Mouse (Mus musculus): ENCODE measurements around the gene Acp4. TPM values are rescaled to one million over a fixed set of nuclear protein-coding genes. Genes with fewer than 3 reads are reported as not detected.
"Not testable (repeated sequence)": the region's sequence is repeated elsewhere in the genome, so short reads cannot be mapped to it uniquely, and the experiment has no call there.

The Acp4 gene
- not detected in 2 replicates for polyA plus RNA-seq (2015; fragmentation: Nextera tagmentation; extraction: Ambion mirVana)

DNA sequence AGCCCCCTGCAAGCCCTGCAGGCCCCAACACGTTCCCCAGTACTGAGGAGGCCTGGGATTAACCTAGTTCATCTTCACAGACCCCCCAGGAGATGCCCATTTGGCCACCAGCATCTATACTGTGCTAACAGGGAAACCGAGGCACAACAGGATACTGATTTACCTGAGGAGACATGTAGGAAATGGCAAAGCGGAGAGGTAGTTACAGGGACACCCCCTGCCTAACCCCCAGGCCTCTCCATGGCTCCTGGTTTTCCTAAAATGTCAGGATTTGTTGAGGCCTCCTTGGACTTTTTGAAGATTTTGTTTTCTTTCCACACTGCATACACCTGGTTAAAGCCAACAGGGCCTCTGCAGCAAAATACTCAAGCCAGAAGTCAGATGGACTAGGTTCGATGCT is at the start of gene Acp4:
TSS of gene Acp4 (minus strand) at position 101 of the 400 bp plus-strand sequence.
- peaks cover 19% of the 10 kb centered on the region for H3K27me3 ChIP-seq
- no peaks in the 10 kb centered on the region for H3K4me1 ChIP-seq (replicated peaks)
- H3K4me2 ChIP-seq, result no peak within 1 kb of the TSS
- no peak within 1 kb of the TSS for H3K27ac ChIP-seq
- H3K4me3 ChIP-seq (replicated peaks), result no peak within 1 kb of the TSS
- H3K36me3 ChIP-seq, result peaks cover 14% of the 10 kb centered on the region
- WGBS (ENCODE audit: insufficient replicate concordance), result 63% methylated on average over 4 of the region's 4 CpGs
- no peaks in the 10 kb centered on the region for H3K9me3 ChIP-seq (replicated peaks)
- no peak for DNase-seq
- no peak within 1 kb of the TSS for H3K9ac ChIP-seq
- no peak for ATAC-seq (ENCODE audit: low read depth)

DNA sequence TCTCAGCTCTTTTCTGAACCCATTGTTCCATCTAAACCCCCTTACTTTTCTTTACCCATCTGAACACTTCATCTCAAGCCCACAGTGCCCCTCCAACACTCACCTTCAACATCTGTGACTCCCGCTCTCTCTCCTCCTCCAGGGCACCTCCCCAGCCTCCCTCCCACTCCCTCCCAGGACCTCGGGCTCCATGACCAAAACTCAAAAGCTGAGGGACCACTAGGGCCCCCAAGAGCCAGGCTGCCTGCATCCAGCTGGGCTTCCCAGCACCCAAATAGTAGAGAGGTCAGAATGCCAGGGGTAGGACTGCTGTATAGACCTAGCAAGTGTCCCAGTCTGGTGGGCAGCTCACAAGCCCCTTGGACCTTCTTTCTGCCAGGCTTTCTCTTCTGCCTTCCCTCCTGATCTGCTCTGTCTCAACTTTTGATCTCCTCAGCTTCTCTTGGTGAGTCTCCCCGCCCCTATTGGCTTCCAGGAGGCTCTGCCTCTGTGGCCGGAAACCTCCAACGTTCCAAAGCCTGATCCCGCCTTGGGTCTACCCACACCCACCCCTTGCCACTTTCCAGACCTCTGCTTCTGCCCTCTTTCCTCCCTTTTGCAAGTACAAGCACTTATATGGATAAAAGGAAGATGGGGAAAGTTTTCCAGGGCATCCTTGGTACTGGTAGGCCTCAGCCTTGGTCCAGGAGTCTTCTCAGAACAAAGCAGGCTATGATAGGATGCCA is 49.5 kb upstream of the Acp4 start, which contains the start of gene Clec11a:
TSS of gene Clec11a (minus strand) at position 387 of the 725 bp plus-strand sequence.
- H3K4me2 ChIP-seq, result peak within 1 kb of the TSS; percentile 80
- H3K4me1 ChIP-seq (replicated peaks), result peaks cover 34% of the 10 kb centered on the region
- ATAC-seq (ENCODE audit: low read depth), result no peak
- peak within 1 kb of the TSS; percentile 64; the same call in 1 of the 2 replicates for H3K4me3 ChIP-seq (replicated peaks)
- no peak within 1 kb of the TSS for H3K9ac ChIP-seq
- H3K27ac ChIP-seq, result no peak within 1 kb of the TSS
- WGBS (ENCODE audit: insufficient replicate concordance), result 43% methylated on average over 6 of the region's 6 CpGs
- peaks cover 53% of the 10 kb centered on the region for H3K27me3 ChIP-seq
- H3K36me3 ChIP-seq, result no peaks in the 10 kb centered on the region
- H3K9me3 ChIP-seq (replicated peaks), result no peaks in the 10 kb centered on the region
- DNase-seq, result no peak

DNA sequence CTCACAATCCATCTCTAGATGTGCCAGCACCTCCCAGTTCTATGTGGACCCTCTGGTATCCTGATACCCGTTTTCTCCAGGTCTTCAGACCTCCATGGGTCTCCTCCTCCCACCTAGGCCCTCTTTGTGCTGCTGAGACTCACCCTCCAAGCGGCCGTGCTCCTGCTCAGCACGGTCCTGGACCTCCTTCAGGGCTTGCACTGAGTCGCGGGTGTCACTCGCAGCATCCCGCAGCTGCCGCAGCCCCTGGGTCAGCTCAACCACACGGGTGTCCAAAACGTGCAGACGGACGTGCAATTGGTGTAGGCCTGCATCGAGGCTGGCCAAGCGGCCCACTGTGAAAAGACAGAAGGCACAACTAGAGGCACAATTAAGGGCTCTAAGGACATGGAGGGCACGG is 48.5 kb upstream of the Acp4 start:
- peaks cover 48% of the 10 kb centered on the region for H3K27me3 ChIP-seq
- no peak overlapping the region for H3K9ac ChIP-seq
- H3K36me3 ChIP-seq, result no peaks in the 10 kb centered on the region
- H3K4me1 ChIP-seq (replicated peaks), result peaks cover 28% of the 10 kb centered on the region
- peak overlapping the region; percentile 80 for H3K4me2 ChIP-seq
- no peak for ATAC-seq (ENCODE audit: low read depth)
- H3K27ac ChIP-seq, result no peak overlapping the region
- H3K4me3 ChIP-seq (replicated peaks), result peak overlapping the region; percentile 64
- H3K9me3 ChIP-seq (replicated peaks), result no peaks in the 10 kb centered on the region
- DNase-seq, result no peak
- 10% methylated on average over 16 of the region's 16 CpGs for WGBS (ENCODE audit: insufficient replicate concordance)

DNA sequence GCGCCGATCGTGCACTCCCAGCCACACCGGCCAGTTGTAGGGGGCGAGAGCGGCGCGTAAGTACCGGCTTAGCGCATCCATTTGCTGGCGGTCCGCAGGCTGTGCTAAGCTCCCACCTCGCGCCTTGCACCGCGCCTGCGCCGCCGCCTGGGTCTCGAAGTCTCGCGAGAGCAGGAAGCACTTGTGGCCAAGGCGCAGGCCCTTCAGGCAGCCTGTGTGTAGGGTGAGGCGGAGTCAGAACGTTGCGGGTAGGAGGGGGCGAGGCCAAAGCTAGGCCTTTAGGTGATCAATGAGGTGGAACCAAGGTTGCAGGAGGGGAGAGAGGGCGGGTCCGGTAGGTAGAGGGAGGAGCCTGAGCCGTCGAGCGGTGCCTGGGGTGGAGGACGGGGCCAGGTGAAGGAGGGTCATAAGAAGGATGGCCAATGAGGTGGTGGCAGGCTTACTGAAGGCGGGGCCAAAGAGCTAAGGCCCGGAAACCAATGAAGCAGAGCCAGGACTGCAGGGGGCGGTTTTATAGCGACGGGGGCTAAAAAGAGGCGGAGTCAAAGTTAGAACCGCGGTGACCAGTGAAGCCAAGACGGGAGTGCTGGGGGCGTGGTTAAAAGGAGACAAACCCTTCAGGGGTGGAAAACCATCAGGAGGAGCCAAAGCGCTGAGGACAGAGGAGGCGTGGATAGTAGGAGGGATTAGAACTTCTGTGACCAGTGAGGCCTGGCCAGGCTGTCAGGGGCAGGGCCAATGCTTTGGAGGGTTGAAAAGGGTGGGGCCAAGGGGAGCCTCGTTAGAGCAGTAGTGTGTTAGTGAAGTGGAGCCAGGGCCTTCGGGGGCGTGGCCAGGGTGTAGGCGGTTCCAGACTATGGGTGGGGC is 47.8 kb upstream of the Acp4 start:
- Histone ChIP-seq H3K4me3 (replicated peaks) (peak overlapping the region; percentile 64), H3K27me3 (peaks cover 44% of the 10 kb centered on the region), H3K9me3 (replicated peaks) (no peaks in the 10 kb centered on the region), H3K9ac (peak overlapping the region; percentile 77), H3K4me2 (peak overlapping the region; percentile 80), H3K4me1 (replicated peaks) (peaks cover 25% of the 10 kb centered on the region), H3K27ac (peak overlapping the region; percentile 64; the same call in 1 of the 2 replicates), H3K36me3 (no peaks in the 10 kb centered on the region)
- under 1% methylated on average over 49 of the region's 49 CpGs for WGBS (ENCODE audit: insufficient replicate concordance)
- ATAC-seq (ENCODE audit: low read depth) (peak; percentile 89), DNase-seq (peak; percentile 91)

DNA sequence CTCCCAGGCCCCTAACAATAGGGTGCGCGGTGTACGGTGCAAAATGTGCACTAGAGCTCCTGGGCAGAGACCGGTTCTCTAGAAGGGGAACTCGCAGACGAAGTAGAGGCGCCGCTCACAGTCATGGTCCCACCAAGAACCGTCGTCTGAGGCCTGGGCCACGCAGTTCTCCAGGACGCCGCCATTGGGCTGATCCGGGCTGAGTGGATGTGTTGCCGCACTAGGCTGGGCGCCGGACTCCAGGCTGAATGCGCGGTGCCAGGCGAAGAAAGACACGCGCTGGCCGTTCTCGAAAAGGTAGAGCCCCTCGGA is 47.2 kb upstream of the Acp4 start:
- Histone ChIP-seq H3K4me2 (peak overlapping the region; percentile 80), H3K4me1 (replicated peaks) (peaks cover 25% of the 10 kb centered on the region), H3K27me3 (peaks cover 38% of the 10 kb centered on the region), H3K36me3 (no peaks in the 10 kb centered on the region), H3K27ac (peak overlapping the region; percentile 64; the same call in 1 of the 2 replicates), H3K9ac (peak overlapping the region; percentile 77), H3K4me3 (replicated peaks) (peak overlapping the region; percentile 64), H3K9me3 (replicated peaks) (no peaks in the 10 kb centered on the region)
- under 1% methylated on average over 25 of the region's 25 CpGs for WGBS (ENCODE audit: insufficient replicate concordance)
- no peak for DNase-seq
- ATAC-seq (ENCODE audit: low read depth), result peak; percentile 12

DNA sequence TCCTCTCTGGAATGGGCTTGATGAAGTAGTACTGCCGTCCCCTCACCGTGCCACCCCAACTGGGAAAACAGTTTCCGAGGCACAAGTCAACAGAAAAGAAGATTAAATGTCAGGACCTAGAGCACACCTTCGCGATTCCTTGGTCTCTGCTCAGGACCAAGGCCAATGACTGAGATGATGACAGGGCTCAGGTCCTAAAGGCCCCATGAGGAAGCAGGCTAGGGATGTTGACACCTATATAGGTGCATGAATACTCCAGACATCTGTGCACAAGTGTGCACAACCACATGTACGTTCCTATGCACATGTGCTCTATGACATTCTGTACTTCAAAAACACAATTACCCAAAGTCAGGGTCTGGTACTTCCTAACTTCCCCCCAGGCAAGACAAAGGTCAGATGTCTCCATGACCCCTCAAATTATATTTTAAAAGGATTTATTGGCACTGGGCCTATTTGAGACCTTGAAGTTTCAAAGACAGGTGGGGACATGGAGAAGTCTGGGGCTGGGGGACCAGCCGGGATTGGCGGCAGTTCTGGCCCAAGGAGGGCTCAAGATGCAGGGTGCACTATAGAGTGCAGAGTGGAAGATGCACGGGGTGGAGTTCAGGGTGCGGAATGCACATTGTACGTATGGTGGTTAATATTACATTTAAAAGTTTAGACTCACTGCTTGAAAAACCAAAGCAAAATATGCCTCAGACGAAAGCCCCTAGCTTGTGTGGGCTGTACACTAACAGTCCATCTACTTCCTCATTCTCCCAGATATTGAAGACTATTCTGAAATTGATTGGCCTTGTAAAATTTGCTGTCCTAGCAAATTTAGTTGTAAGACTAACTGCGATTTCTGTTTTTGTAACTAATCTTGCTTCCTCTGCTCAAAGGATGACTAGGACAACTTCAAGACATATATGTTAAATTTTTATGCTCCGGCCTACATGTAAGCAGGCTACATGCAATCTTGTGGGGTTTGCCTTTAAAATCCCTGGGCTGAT is 46.5 kb upstream of the Acp4 start:
- 70% methylated on average over 14 of the region's 14 CpGs for WGBS (ENCODE audit: insufficient replicate concordance)

DNA sequence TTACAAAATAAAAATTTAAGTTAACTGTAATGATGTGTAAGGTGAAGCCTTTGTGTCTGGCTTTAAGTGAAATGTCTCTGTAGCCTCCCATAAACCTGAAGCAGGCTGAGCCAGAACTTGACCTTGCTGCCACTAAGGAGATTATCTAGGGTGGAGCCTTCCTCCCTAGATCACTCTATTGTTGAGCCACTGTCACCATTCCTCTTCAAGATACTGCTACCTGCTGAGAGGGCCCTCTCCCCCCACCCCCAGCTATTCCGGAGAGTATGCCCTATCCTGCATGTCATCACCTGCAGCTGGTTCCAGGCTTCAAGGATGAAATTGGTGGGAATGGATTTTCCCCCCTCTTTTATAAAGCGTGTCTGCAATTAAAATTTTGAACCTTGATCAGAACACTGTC is 40.3 kb upstream of the Acp4 start:
- not testable (repeated sequence) for ATAC-seq (ENCODE audit: low read depth); H3K9ac ChIP-seq; H3K27ac ChIP-seq; H3K4me2 ChIP-seq; H3K9me3 ChIP-seq (replicated peaks); H3K36me3 ChIP-seq; DNase-seq; H3K4me1 ChIP-seq (replicated peaks); H3K4me3 ChIP-seq (replicated peaks)
- 62% methylated on average over 2 of the region's 2 CpGs for WGBS (ENCODE audit: insufficient replicate concordance)
- H3K27me3 ChIP-seq, result 0 out of 2 replicates have a peak, but pooled peaks cover 11% of the 10 kb centered on the region

More for the DNA sequence above, 46.5 kb upstream of the Acp4 start:
- no peak for ATAC-seq (ENCODE audit: low read depth)
- Histone ChIP-seq H3K4me1 (replicated peaks) (peaks cover 25% of the 10 kb centered on the region), H3K27ac (no peak overlapping the region), H3K27me3 (peaks cover 30% of the 10 kb centered on the region), H3K36me3 (no peaks in the 10 kb centered on the region), H3K9me3 (replicated peaks) (no peaks in the 10 kb centered on the region), H3K9ac (peak overlapping the region; percentile 77), H3K4me2 (peak overlapping the region; percentile 80), H3K4me3 (replicated peaks) (peak overlapping the region; percentile 64)
- DNase-seq, result no peak

DNA sequence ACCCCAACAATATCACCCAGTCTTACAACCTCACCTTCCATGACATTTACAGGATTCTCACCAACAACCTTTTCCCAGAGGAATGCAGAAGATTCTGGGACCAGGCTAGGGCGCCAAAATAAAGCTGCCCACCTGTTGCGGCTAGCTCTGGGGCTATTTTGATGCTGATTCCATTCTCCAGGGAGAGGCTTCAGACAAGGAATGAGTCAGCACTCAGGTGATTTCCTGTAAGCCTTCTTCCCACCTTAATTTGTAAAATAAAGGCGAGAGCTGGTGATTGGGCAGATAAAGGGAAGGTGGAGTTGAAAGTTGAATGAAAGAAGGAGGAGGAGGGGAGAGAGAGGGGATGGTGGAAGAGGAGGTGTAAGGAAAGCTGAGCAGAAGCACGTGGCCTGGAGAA is 34.2 kb upstream of the Acp4 start:
- 0 out of 2 replicates have a peak, but pooled peaks cover 3% of the 10 kb centered on the region for H3K27me3 ChIP-seq
- no peak overlapping the region for H3K4me2 ChIP-seq

DNA sequence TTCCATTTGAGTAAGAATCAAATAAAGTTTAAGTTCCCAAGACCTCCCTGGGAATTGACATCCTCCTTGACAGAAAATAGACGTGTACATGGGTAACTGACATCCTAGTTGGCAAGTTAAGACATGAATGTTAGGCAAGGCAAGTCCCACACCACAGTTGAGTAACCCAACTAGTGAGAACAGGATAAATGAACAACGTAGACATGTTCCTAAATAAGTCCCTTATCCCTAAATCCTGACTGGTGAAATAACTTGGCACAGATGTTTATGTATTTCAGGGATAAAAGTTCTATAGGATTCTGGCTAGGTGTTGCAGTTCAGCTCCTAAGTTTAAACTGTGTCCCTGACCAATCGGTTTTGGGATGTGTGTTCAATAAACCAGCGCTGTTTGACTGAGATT is 33.8 kb upstream of the Acp4 start:
- DNase-seq (no peak), ATAC-seq (ENCODE audit: low read depth) (no peak)

More for the DNA sequence above, 34.2 kb upstream of the Acp4 start:
- no peak overlapping the region for H3K27ac ChIP-seq
- WGBS (ENCODE audit: insufficient replicate concordance), result 31% methylated on average over 4 of the region's 4 CpGs
- ATAC-seq (ENCODE audit: low read depth) (no peak), DNase-seq (no peak)
- no peaks in the 10 kb centered on the region for H3K4me1 ChIP-seq (replicated peaks)
- H3K9ac ChIP-seq, result no peak overlapping the region
- no peaks in the 10 kb centered on the region for H3K9me3 ChIP-seq (replicated peaks)
- H3K36me3 ChIP-seq, result no peaks in the 10 kb centered on the region
- no peak overlapping the region for H3K4me3 ChIP-seq (replicated peaks)

DNA sequence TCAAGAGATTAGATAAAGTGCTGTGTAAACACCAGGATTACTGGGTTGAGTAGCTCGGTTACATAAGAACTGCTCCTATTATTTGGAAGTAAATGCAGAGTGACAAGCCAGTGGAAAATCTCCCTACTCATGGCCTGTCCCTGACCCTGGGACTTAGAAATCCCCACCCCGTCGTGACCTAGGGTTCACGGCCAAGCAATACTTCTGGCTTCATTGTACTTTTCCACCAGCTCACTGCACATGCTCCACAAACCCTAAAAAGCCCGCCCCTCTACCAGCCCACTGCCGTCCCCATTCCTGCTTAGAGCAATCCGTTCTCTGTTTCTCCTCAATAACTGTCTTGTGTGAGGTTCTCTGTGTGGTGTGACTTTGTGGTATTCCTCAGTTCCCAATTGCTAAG is 30.6 kb upstream of the Acp4 start:
- no peak for DNase-seq
- H3K9ac ChIP-seq, result no peak overlapping the region
- no peak overlapping the region for H3K4me3 ChIP-seq (replicated peaks)
- H3K4me2 ChIP-seq, result no peak overlapping the region
- no peaks in the 10 kb centered on the region for H3K27me3 ChIP-seq
- H3K36me3 ChIP-seq, result no peaks in the 10 kb centered on the region
- no peaks in the 10 kb centered on the region for H3K4me1 ChIP-seq (replicated peaks)
- 47% methylated on average over 7 of the region's 7 CpGs for WGBS (ENCODE audit: insufficient replicate concordance)
- no peak for ATAC-seq (ENCODE audit: low read depth)
- no peak overlapping the region for H3K27ac ChIP-seq
- no peaks in the 10 kb centered on the region for H3K9me3 ChIP-seq (replicated peaks)

More for the DNA sequence above, 33.8 kb upstream of the Acp4 start:
- Histone ChIP-seq H3K9ac (no peak overlapping the region), H3K27me3 (0 out of 2 replicates have a peak, but pooled peaks cover 3% of the 10 kb centered on the region), H3K4me3 (replicated peaks) (no peak overlapping the region), H3K9me3 (replicated peaks) (no peaks in the 10 kb centered on the region), H3K4me2 (no peak overlapping the region), H3K4me1 (replicated peaks) (no peaks in the 10 kb centered on the region), H3K27ac (no peak overlapping the region), H3K36me3 (no peaks in the 10 kb centered on the region)
- WGBS (ENCODE audit: insufficient replicate concordance), result 55% methylated on average over 4 of the region's 4 CpGs
